Mouse (Mus musculus) bone marrow macrophage, adult 2 months (primary cell): Measurements from ENCODE around the gene Crygn. TPM values are rescaled to one million over a fixed set of nuclear protein-coding genes. Genes with fewer than 3 reads are reported as not detected.

ENCODE experiments used
- H3K27ac ChIP-seq: 2 replicates; pipeline ENCODE4 v1.5.1; 2012; ENCODE audit warnings: low read depth, low read length; ENCODE audit not compliant: insufficient read depth
- H3K4me1 ChIP-seq: 2 replicates; pipeline ENCODE4 v1.6.1; 2012; ENCODE audit warnings: low read length; ENCODE audit not compliant: control insufficient read depth, insufficient read depth
- H3K4me3 ChIP-seq: 2 replicates; pipeline ENCODE4 v1.5.1; 2012; ENCODE audit warnings: mild to moderate bottlenecking, low read length, moderate library complexity; ENCODE audit not compliant: insufficient read depth
- CTCF ChIP-seq: IDR thresholded peaks from 2 replicates; pipeline ENCODE4 v1.5.1; 2012; ENCODE audit warnings: low read depth, mild to moderate bottlenecking, low read length, moderate library complexity
- POLR2A ChIP-seq: IDR thresholded peaks from 2 replicates; pipeline ENCODE4 v1.6.1; 2012; ENCODE audit warnings: mild to moderate bottlenecking, low read depth, low read length, borderline replicate concordance
- polyA plus RNA-seq: library from polyadenylated mRNA; stranded (reverse); fragments of >200 nt; gene quantifications from 2 replicates; pipeline ENCODE4 v1.2.4, GENCODE M21; 2012; ENCODE audit not compliant: missing spikeins, insufficient read depth, insufficient read length

The Crygn gene
- polyA plus RNA-seq, 1 experiment: not detected

DNA sequence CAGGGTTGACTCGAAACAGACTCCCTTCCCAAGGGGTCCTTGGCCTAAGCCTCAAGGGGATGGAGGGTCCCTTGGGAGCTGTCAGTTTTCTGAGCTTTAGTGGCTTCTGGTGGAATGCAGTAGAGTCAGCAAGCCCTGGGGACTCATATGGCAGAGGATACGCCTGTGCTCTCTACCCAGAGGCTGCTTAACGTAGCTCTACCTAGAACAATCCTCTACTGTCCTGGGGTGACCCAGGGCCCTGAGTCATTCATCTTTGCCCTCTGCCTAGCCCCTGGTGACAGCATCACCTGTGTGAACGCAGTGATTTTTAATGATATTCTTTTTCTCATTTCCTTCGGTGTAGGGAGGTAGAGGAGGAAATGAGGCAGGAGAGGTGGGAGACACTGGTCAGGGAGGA, 8.1 kb downstream of the Crygn start:
- Histone ChIP-seq H3K4me1 (peaks cover 11% of the 10 kb centered on the region), H3K4me3 (no peak overlapping the region), H3K27ac (no peak overlapping the region)
- TF ChIP-seq CTCF: no peak
- no peak for TF ChIP-seq POLR2A

- TF ChIP-seq POLR2A: no peak
- TF ChIP-seq CTCF: no peak
- H3K27ac ChIP-seq: no peak overlapping the region
- no peak overlapping the region for H3K4me3 ChIP-seq
- peaks cover 11% of the 10 kb centered on the region for H3K4me1 ChIP-seq
Measured at GRCm38 (mm10) chr5:24747533-24747932, 10.3 kb downstream of the Crygn start.

DNA sequence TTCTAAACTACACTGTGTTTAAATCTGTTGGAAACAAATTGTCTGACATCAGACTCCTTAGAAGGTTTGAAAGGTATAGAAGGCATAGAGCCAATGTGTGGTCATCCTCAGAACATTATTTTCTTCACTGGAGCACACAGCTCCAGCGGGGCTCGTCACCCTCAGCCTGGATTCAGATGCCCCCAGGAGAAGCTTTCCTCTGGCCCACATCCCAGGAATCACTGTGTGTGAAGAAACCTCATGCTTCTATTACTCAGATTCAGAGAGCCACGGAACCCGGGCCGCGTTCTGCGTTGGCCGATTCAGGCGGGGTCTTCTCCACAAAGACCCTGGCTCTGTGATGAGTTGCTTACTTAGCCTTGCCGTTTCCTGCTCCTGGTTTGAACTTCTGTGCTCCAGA, 13.9 kb downstream of the Crygn start:
- no peak overlapping the region for H3K4me3 ChIP-seq
- no peak overlapping the region for H3K27ac ChIP-seq
- peaks cover 6% of the 10 kb centered on the region for H3K4me1 ChIP-seq
- TF ChIP-seq POLR2A: no peak

DNA sequence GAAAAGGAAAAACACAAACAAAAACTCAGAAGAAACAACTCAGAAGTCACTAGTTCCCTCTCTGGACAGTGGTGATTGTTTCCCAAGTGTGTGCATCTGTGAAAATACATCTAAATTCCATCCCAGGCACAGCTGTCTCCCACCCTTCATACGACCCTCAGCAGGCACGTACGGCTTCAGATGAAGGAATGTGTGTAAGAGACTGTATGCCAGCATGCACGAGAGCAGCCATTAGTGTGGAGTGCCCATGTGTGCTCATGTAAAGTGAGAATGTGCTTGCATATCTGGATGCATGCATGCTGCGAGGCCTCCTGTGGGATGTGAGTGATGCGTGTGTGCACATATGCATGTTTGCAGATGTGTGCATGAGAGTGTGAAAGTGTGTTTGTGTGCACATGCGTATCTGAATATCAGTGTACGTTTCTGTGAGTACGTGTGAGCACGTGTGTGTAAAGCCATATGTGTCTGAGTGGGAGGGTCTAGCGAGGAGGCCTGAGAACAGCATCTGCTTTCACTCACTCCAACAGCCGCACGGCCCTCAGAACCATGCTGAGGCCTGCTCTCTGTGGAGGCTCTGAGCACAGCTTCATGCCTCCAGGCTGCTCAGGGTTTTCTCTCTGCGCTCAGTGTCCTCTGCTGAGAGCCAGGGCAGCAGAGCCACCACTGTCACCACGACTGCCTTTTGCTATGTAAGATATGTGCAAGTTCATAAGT, 16.5 kb downstream of the Crygn start:
- TF ChIP-seq POLR2A (no peak), CTCF (no peak)
- no peak overlapping the region for H3K4me3 ChIP-seq
- H3K27ac ChIP-seq: no peak overlapping the region
- peaks cover 9% of the 10 kb centered on the region for H3K4me1 ChIP-seq

GRCm38 (mm10) chr5:24739141-24739753, 18.6 kb downstream of the Crygn start:
- H3K4me1 ChIP-seq: peaks cover 9% of the 10 kb centered on the region
- no peak overlapping the region for H3K4me3 ChIP-seq
- no peak overlapping the region for H3K27ac ChIP-seq
- TF ChIP-seq POLR2A (no peak), CTCF (no peak)

GRCm38 (mm10) chr5:24738517-24738916, 19.3 kb downstream of the Crygn start:
- Histone ChIP-seq H3K27ac (no peak overlapping the region), H3K4me3 (no peak overlapping the region), H3K4me1 (peaks cover 9% of the 10 kb centered on the region)
- no peak for TF ChIP-seq POLR2A
- TF ChIP-seq CTCF: no peak

GRCm38 (mm10) chr5:24737595-24737994, 20.2 kb downstream of the Crygn start:
- H3K4me3 ChIP-seq: no peak overlapping the region
- no peak overlapping the region for H3K27ac ChIP-seq
- no peak for TF ChIP-seq CTCF
- TF ChIP-seq POLR2A: no peak
- peaks cover 9% of the 10 kb centered on the region for H3K4me1 ChIP-seq

DNA sequence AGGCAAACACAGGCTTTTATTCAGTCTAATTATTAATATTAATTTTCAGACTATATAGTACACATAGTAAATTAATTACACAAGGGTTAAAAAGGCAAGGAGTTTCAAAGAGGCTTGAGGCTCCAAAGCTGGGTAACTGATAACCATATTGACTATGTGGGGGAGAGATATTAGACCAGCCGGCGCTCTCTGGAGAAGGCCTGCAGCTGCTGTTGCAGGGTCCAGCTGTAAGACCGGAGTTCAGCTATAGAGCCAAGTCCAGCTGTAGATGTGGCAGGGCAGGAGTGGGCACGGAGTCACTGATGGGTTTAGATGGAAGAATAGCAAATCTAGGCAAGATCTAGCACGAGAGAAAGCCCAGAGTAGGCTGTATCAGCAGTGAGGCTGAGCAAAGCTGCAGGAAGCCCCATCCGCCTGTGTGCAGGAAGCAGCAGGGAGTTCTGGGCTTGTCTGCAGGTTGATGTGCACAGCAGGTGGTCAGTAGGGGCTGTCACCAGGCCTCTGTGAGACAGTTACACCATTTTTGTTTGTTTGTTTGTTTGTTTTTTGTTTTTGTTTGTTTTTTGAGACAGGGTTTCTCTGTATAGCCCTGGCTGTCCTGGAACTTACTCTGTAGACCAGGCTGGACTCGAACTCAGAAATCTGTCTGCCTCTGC, 23.9 kb downstream of the Crygn start:
- Histone ChIP-seq H3K4me1 (peaks cover 4% of the 10 kb centered on the region), H3K4me3 (no peak overlapping the region), H3K27ac (no peak overlapping the region)
- TF ChIP-seq CTCF: no peak
- TF ChIP-seq POLR2A: no peak

DNA sequence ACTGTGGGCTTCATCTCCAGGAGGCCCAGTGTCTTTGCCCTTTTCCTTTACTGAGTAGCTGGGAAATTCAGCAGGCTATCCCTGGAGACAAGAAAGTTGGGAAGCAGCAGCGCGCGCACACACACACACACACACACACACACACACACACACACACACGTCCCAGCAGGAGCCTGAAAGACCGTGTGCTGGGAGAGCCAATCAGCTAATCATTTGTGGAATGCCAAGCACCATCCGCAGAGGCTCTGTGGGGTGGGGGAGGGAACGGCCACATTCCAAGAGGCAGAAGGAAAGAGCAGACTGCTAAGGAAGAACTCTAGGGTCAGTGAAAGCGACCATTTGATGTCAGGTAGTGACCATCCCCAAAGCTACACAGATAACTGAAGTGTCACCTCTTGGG, 24.7 kb downstream of the Crygn start:
- Histone ChIP-seq H3K4me3 (no peak overlapping the region), H3K4me1 (peaks cover 2% of the 10 kb centered on the region; the same call in 1 of the 2 replicates), H3K27ac (no peak overlapping the region)
- TF ChIP-seq CTCF (no peak), POLR2A (no peak)

- no peak; the same call in 1 of the 2 replicates for TF ChIP-seq CTCF
- TF ChIP-seq POLR2A: no peak
- H3K27ac ChIP-seq: no peak overlapping the region
- H3K4me3 ChIP-seq: no peak overlapping the region
- H3K4me1 ChIP-seq: peaks cover 2% of the 10 kb centered on the region; the same call in 1 of the 2 replicates
Measured at GRCm38 (mm10) chr5:24730986-24731385, 26.8 kb downstream of the Crygn start.

DNA sequence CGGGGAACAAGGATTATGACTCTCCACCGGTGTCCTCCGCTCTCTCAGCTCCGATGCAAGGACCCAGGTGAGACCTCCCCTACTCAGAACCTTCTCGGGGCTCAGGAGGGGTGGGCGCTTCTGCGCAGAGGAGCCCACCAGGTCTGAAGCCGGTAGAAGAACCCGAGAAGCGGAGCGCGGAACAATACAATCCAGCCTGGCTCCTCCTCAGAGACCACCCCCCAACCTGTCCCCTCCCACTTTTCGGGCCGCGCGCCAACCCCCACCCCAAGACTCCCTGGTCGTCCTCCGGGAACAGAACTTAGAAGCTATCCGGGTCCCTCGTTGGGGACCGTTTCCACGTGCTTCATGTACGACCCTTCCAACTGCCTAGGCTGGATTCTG, 27.3 kb downstream of the Crygn start, which contains the start of gene Wdr86:
Wdr86 (minus strand) TSS at position 240 of the 384 bp plus-strand sequence.
- H3K4me1 ChIP-seq: peaks cover 2% of the 10 kb centered on the region; the same call in 1 of the 2 replicates
- H3K4me3 ChIP-seq: peak within 1 kb of the TSS; percentile 33
- TF ChIP-seq POLR2A (no peak), CTCF (no peak)
- H3K27ac ChIP-seq: no peak within 1 kb of the TSS
